Mouse (Mus musculus) kidney, postnatal 0 days (tissue): Measurements from ENCODE around the gene Gm49601. TPM values are rescaled to one million over a fixed set of nuclear protein-coding genes. Genes with fewer than 3 reads are reported as not detected.

ENCODE experiments used
- ATAC-seq: fragments of 200-750 bp; cut with Nextera tagmentation; replicated peaks from 2 replicates; pipeline ENCODE4 v1.8.0; 2017; ENCODE audit warnings: low read depth, moderate number of reproducible peaks, moderate TSS enrichment, moderate library complexity; ENCODE audit not compliant: low FRiP score
- DNase-seq: peaks from one replicate; pipeline ENCODE4 v3.0.0-alpha.2; 2016; ENCODE audit warnings: low spot score
- H3K27ac ChIP-seq: fragments of 300-500 bp; sonication (generic); 2 replicates; pipeline ENCODE4 v1.5.1; 2014; ENCODE audit warnings: mild to moderate bottlenecking
- H3K27me3 ChIP-seq: fragments of 300-500 bp; sonication (generic); 2 replicates; pipeline ENCODE4 v1.6.1; 2014; ENCODE audit warnings: low read length, mixed read lengths; ENCODE audit not compliant: insufficient read depth
- H3K36me3 ChIP-seq: fragments of 300-500 bp; sonication (generic); 2 replicates; pipeline ENCODE4 v1.6.1; 2014; ENCODE audit warnings: low read length, mixed read lengths; ENCODE audit not compliant: insufficient read depth
- H3K4me1 ChIP-seq: fragments of 300-500 bp; sonication (generic); replicated peaks from 2 replicates; pipeline ENCODE4 v1.6.1; 2014; ENCODE audit warnings: antibody characterized with exemption, low read length, mixed read lengths; ENCODE audit not compliant: insufficient read depth
- H3K4me2 ChIP-seq: fragments of 300-500 bp; sonication (generic); 2 replicates; pipeline ENCODE4 v1.6.1; 2014; ENCODE audit warnings: mild to moderate bottlenecking, low read length, moderate library complexity, mixed read lengths
- H3K4me3 ChIP-seq: fragments of 300-500 bp; sonication (generic); replicated peaks from 2 replicates; pipeline ENCODE4 v1.5.1; 2014; ENCODE audit warnings: low read depth, low read length
- H3K9ac ChIP-seq: fragments of 300-500 bp; sonication (generic); 2 replicates; pipeline ENCODE4 v1.6.1; 2014; ENCODE audit warnings: low read depth, low read length
- H3K9me3 ChIP-seq: fragments of 300-500 bp; sonication (generic); replicated peaks from 2 replicates; pipeline ENCODE4 v1.6.1; 2016; ENCODE audit warnings: low read length, inconsistent platforms, mixed read lengths
- CTCF ChIP-seq: IDR thresholded peaks from 2 replicates; pipeline ENCODE4 v1.5.1; 2016; ENCODE audit warnings: antibody characterized with exemption, low read depth, mild to moderate bottlenecking, moderate library complexity
- WGBS: fragments of 180-500 bp; shearing (Covaris S2); extraction: QIAGEN DNeasy Blood & Tissue Kit; methylation state at CpG from one replicate; pipeline ENCODE4 v1.1.7; 2014; 5-methylcytosine and 5-hydroxymethylcytosine counted together
- polyA plus RNA-seq: library from polyadenylated mRNA; unstranded; fragments of >200 nt; fragmentation: Nextera tagmentation; extraction: Ambion mirVana; gene quantifications from 2 replicates; pipeline ENCODE4 v1.2.1, GENCODE M21; 2015

Gene Gm49601
- polyA plus RNA-seq, 1 experiment from 2014 or later, result 1.3 TPM

GRCm38 (mm10) chr16:18632059-18632458, 5.8 kb upstream of the Gm49601 start:
- no peaks in the 10 kb centered on the region for H3K36me3 ChIP-seq
- ATAC-seq, result no peak
- no peak for DNase-seq

GRCm38 (mm10) chr16:18631141-18631540, 4.9 kb upstream of the Gm49601 start:
- ATAC-seq (no peak), DNase-seq (no peak)
- WGBS, result 51% methylated on average over 7 of the region's 7 CpGs
- no peak for TF ChIP-seq CTCF
- H3K9ac ChIP-seq, result no peak overlapping the region
- no peaks in the 10 kb centered on the region for H3K9me3 ChIP-seq
- H3K4me1 ChIP-seq, result peaks cover 7% of the 10 kb centered on the region; the same call in 1 of the 2 replicates
- no peaks in the 10 kb centered on the region; the same call in 1 of the 2 replicates for H3K27me3 ChIP-seq
- no peak overlapping the region for H3K27ac ChIP-seq
- H3K4me2 ChIP-seq, result no peak overlapping the region
- H3K4me3 ChIP-seq, result no peak overlapping the region
- H3K36me3 ChIP-seq, result no peaks in the 10 kb centered on the region

More at GRCm38 (mm10) chr16:18632059-18632458, 5.8 kb upstream of the Gm49601 start:
- Histone ChIP-seq H3K4me1 (0 out of 2 replicates have a peak, but pooled peaks cover 4% of the 10 kb centered on the region), H3K4me2 (no peak overlapping the region), H3K27me3 (no peaks in the 10 kb centered on the region), H3K9me3 (no peaks in the 10 kb centered on the region), H3K4me3 (no peak overlapping the region), H3K27ac (no peak overlapping the region), H3K9ac (no peak overlapping the region)
- WGBS, result 39% methylated on average over 3 of the region's 3 CpGs
- TF ChIP-seq CTCF, result peak; percentile 47; the same call in 1 of the 2 replicates

GRCm38 (mm10) chr16:18630291-18630690, 4.1 kb upstream of the Gm49601 start:
- H3K9ac ChIP-seq, result peak overlapping the region; percentile 69
- no peaks in the 10 kb centered on the region for H3K36me3 ChIP-seq
- peaks cover 8% of the 10 kb centered on the region; the same call in 1 of the 2 replicates for H3K27me3 ChIP-seq
- DNase-seq (no peak), ATAC-seq (no peak)
- 64% methylated on average over 5 of the region's 5 CpGs for WGBS
- peaks cover 13% of the 10 kb centered on the region; the same call in 1 of the 2 replicates for H3K4me1 ChIP-seq
- H3K9me3 ChIP-seq, result no peaks in the 10 kb centered on the region
- no peak overlapping the region for H3K27ac ChIP-seq
- no peak for TF ChIP-seq CTCF
- peak overlapping the region; percentile 97 for H3K4me2 ChIP-seq
- peak overlapping the region; percentile 70 for H3K4me3 ChIP-seq

- peak; percentile 35 for ATAC-seq
- WGBS, result under 1% methylated on average over 79 of the region's 93 CpGs
- DNase-seq, result peak; percentile 59
- peak within 1 kb of the TSS; percentile 70 for H3K4me3 ChIP-seq
- no peak within 1 kb of the TSS; the same call in 1 of the 2 replicates for H3K27ac ChIP-seq
- peaks cover 15% of the 10 kb centered on the region; the same call in 1 of the 2 replicates for H3K27me3 ChIP-seq
- H3K9ac ChIP-seq, result peak within 1 kb of the TSS; percentile 69
- peak within 1 kb of the TSS; percentile 97 for H3K4me2 ChIP-seq
- no peaks in the 10 kb centered on the region for H3K9me3 ChIP-seq
- no peaks in the 10 kb centered on the region for H3K36me3 ChIP-seq
- no peak for TF ChIP-seq CTCF
- H3K4me1 ChIP-seq, result peaks cover 13% of the 10 kb centered on the region; the same call in 1 of the 2 replicates
Measured at GRCm38 (mm10) chr16:18629390-18630231, 3.4 kb upstream of the Gm49601 start, which contains the start of gene Sept5. TSS of gene Sept5 (minus strand) at chr16:18629954.

GRCm38 (mm10) chr16:18628948-18629340, 2.7 kb upstream of the Gm49601 start:
- Histone ChIP-seq H3K36me3 (no peaks in the 10 kb centered on the region), H3K9ac (peak overlapping the region; percentile 69), H3K4me2 (peak overlapping the region; percentile 97), H3K27me3 (peaks cover 17% of the 10 kb centered on the region; the same call in 1 of the 2 replicates), H3K4me1 (peaks cover 13% of the 10 kb centered on the region; the same call in 1 of the 2 replicates), H3K27ac (no peak overlapping the region), H3K4me3 (peak overlapping the region; percentile 70), H3K9me3 (no peaks in the 10 kb centered on the region)
- ATAC-seq (no peak), DNase-seq (no peak)
- 46% methylated on average over 2 of the region's 2 CpGs for WGBS
- TF ChIP-seq CTCF, result no peak

GRCm38 (mm10) chr16:18628206-18628947, 2.1 kb upstream of the Gm49601 start:
- Histone ChIP-seq H3K4me3 (peak overlapping the region; percentile 70), H3K4me1 (peaks cover 13% of the 10 kb centered on the region; the same call in 1 of the 2 replicates), H3K9me3 (no peaks in the 10 kb centered on the region), H3K27ac (no peak overlapping the region), H3K9ac (no peak overlapping the region), H3K36me3 (no peaks in the 10 kb centered on the region), H3K4me2 (peak overlapping the region; percentile 97), H3K27me3 (peaks cover 23% of the 10 kb centered on the region)
- DNase-seq (no peak), ATAC-seq (no peak)
- TF ChIP-seq CTCF, result no peak
- WGBS, result 87% methylated on average over 7 of the region's 7 CpGs
